Mouse (Mus musculus): ENCODE measurements around the gene B2m.

GRCm38 (mm10) chr2:122191849-122192248, 44.4 kb downstream of the B2m start:
- no peak for TF ChIP-seq CTCF (conservative IDR thresholded peaks at IDR 0.05; ENCODE audit: low read length)
- no peak for TF ChIP-seq NANOG (IDR thresholded peaks at IDR 0.05; ENCODE audit: borderline replicate concordance, low read length)
